Mouse (Mus musculus) liver, postnatal 0 days (tissue): ENCODE results near the gene Olfr597. TPM values are rescaled to one million over a fixed set of nuclear protein-coding genes. Genes with fewer than 3 reads are reported as not detected.
"Not testable (repeated sequence)": the region's sequence is repeated elsewhere in the genome, so short reads cannot be mapped to it uniquely, and the experiment has no call there.

ENCODE experiments used
- ATAC-seq: fragments of 200-750 bp; cut with Nextera tagmentation; 2 replicates; pipeline ENCODE4 v1.8.0; 2017; ENCODE audit warnings: mild to moderate bottlenecking, moderate library complexity
- DNase-seq: peaks from one replicate; pipeline ENCODE4 v3.0.0-alpha.2; 2016
- H3K27ac ChIP-seq: fragments of 300-500 bp; sonication (generic); 2 replicates; pipeline ENCODE4 v1.5.1; 2014; ENCODE audit warnings: antibody characterized with exemption, moderate library complexity, mild to moderate bottlenecking, low read depth
- H3K27me3 ChIP-seq: fragments of 300-500 bp; sonication (generic); 2 replicates; pipeline ENCODE4 v1.6.1; 2014; ENCODE audit warnings: low read length, control low read depth, mixed read lengths; ENCODE audit not compliant: insufficient read depth
- H3K36me3 ChIP-seq: fragments of 300-500 bp; sonication (generic); replicated peaks from 2 replicates; pipeline ENCODE4 v1.6.1; 2014; ENCODE audit warnings: mild to moderate bottlenecking, control low read depth, low read length, moderate library complexity, mixed read lengths; ENCODE audit not compliant: insufficient read depth
- H3K4me1 ChIP-seq: fragments of 300-500 bp; sonication (generic); 2 replicates; pipeline ENCODE4 v1.6.1; 2014; ENCODE audit warnings: antibody characterized with exemption, mild to moderate bottlenecking, control low read depth; ENCODE audit not compliant: insufficient read depth
- H3K4me2 ChIP-seq: fragments of 300-500 bp; sonication (generic); 2 replicates; pipeline ENCODE4 v1.6.1; 2014; ENCODE audit warnings: low read depth, mild to moderate bottlenecking, low read length, moderate library complexity, mixed read lengths
- H3K4me3 ChIP-seq: fragments of 300-500 bp; sonication (generic); 2 replicates; pipeline ENCODE4 v1.5.1; 2014; ENCODE audit warnings: low read depth, low read length
- H3K9ac ChIP-seq: fragments of 300-500 bp; sonication (generic); replicated peaks from 2 replicates; pipeline ENCODE4 v1.6.1; 2014; ENCODE audit warnings: mild to moderate bottlenecking, moderate library complexity
- H3K9me3 ChIP-seq: fragments of 300-500 bp; sonication (generic); 2 replicates; pipeline ENCODE4 v1.6.1; 2016; ENCODE audit warnings: mild to moderate bottlenecking, control low read depth, low read length, mixed read lengths
- CTCF ChIP-seq: sonication (generic); IDR thresholded peaks from 2 replicates; pipeline ENCODE4 v1.5.1; 2016; ENCODE audit warnings: antibody characterized with exemption, low read depth
- EP300 ChIP-seq: IDR thresholded peaks from 2 replicates; pipeline ENCODE4 v1.6.1; 2016; ENCODE audit warnings: antibody characterized with exemption, low read depth, mild to moderate bottlenecking
- WGBS: fragments of 180-500 bp; shearing (Covaris S2); extraction: QIAGEN DNeasy Blood & Tissue Kit; methylation state at CpG from one replicate; pipeline ENCODE4 v1.1.7; 2014; ENCODE audit not compliant: insufficient replicate concordance; 5-methylcytosine and 5-hydroxymethylcytosine counted together
- microRNA-seq: library from miRNA; unstranded; fragments of <30 nt; microRNA quantifications from one replicate; pipeline ENCODE4, GENCODE M21; 2016
- polyA plus RNA-seq: library from polyadenylated mRNA; unstranded; fragments of >200 nt; fragmentation: Nextera tagmentation; extraction: Ambion mirVana; gene quantifications from 2 replicates; pipeline ENCODE4 v1.2.1, GENCODE M21; 2015

Olfr597 gene
- polyA plus RNA-seq, result not detected in 2 replicates

DNA sequence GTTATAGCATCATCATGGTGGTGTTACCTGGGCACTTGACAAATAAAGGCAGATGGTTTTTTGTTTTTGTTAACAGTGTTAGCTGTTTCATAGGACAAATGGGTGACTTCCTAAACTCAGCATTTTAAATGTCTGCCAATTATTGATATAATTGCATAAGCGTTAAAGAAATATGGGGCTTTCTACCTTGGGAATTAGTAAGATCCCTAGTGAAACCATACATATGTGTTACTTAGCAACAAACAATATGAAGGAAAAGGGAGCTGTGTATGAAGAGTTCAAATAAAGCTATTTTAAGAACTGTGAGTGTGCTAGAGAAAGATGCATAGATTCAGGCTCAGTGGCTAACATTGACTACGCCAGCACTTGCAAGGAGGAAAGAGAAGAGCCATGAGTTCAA, at the start of gene Olfr597:
Gene Olfr597, plus strand, starts transcription at position 301 of the 400 bp plus-strand sequence.
- not testable (repeated sequence) for H3K27me3 ChIP-seq, ATAC-seq, H3K4me3 ChIP-seq, H3K27ac ChIP-seq, H3K4me2 ChIP-seq, DNase-seq, H3K9ac ChIP-seq, H3K36me3 ChIP-seq, H3K9me3 ChIP-seq, H3K4me1 ChIP-seq
- WGBS, result 73% methylated on average over 2 of the region's 2 CpGs

DNA sequence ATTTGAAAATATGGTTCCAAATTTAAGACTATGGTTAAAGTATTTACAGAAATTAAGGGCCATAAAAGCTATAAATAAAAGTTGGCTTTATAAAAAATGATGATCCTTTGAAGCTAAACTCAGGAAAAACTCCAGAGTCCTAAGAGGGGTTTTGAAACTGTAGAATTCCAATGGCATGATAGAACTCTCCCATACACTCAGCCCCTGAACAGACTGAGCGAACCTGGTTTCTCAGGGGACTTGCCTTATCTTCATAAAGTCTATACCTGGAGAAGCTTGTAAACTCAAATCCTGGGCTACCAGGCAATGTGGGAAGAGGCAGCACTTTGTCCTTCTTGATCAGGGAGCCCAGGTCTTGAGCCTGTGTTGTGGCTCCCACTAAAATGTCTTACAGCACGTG, 10.8 kb upstream of the Olfr597 start, which contains the start of gene Olfr596:
Gene Olfr596, plus strand, starts transcription at position 301 of the 400 bp plus-strand sequence.
- H3K9me3 ChIP-seq, H3K4me3 ChIP-seq, H3K4me2 ChIP-seq, H3K9ac ChIP-seq, H3K27me3 ChIP-seq, H3K4me1 ChIP-seq, H3K27ac ChIP-seq, H3K36me3 ChIP-seq, ATAC-seq, DNase-seq: not testable (repeated sequence)
- WGBS, result 75% methylated on average over 2 of the region's 2 CpGs

DNA sequence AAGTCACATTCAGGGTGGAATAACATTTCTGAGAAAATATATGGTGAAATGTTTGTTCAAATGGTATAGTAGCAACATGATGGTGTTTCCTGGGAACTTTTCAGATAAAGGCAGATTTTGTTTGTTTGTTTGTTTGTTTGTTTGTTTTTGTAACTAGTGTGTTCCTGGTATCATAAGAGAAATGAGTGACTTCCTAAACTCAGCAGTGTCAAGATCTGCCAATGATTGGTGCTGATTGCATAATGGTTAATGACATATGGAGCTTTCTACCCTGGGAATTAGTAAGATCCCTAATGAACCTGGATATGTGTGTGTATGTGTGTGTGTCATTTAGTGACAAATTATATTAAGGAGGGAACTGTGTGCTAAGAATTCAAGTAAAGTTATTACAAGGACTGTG, 7.2 kb downstream of the Olfr597 start, which contains the start of gene Olfr598:
Gene Olfr598, plus strand, starts transcription at position 301 of the 400 bp plus-strand sequence.
- no peak within 1 kb of the TSS for H3K4me3 ChIP-seq
- no peak within 1 kb of the TSS for H3K27ac ChIP-seq
- H3K9me3 ChIP-seq, result no peaks in the 10 kb centered on the region
- H3K9ac ChIP-seq, result no peak within 1 kb of the TSS
- no peaks in the 10 kb centered on the region for H3K4me1 ChIP-seq
- no peaks in the 10 kb centered on the region for H3K27me3 ChIP-seq
- H3K36me3 ChIP-seq, result no peaks in the 10 kb centered on the region
- no peak for ATAC-seq
- DNase-seq, result no peak
- H3K4me2 ChIP-seq, result no peak within 1 kb of the TSS
- TF ChIP-seq CTCF (no peak), EP300 (no peak)

DNA sequence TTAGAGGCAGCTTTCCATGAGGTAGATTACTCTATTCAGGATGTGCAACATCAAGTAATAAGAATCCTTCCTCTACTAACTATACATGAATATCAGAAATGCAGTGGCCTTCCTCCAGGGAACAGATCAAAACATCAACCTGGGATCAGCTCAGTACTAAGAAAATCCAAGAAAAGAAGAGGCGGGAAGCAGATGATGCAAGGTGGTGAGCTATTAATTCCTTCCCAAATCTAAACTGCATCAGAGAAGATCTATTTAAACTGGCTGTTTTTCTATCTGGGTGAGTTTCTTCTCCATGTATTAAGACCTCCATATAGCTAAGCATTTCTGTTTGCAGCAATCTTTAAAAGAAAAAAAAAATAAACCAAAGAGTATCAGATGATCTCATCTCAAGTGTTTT, 19.5 kb downstream of the Olfr597 start, which contains the start of gene Olfr599:
Gene Olfr599, plus strand, starts transcription at position 301 of the 400 bp plus-strand sequence.
- Histone ChIP-seq H3K4me2 (no peak within 1 kb of the TSS), H3K4me3 (no peak within 1 kb of the TSS), H3K36me3 (no peaks in the 10 kb centered on the region), H3K27me3 (no peaks in the 10 kb centered on the region), H3K9me3 (no peaks in the 10 kb centered on the region), H3K4me1 (no peaks in the 10 kb centered on the region), H3K27ac (no peak within 1 kb of the TSS), H3K9ac (no peak within 1 kb of the TSS)
- DNase-seq, result no peak
- TF ChIP-seq EP300 (no peak), CTCF (no peak)
- no peak for ATAC-seq
- 78% methylated on average over 1 of the region's 1 CpGs for WGBS

DNA sequence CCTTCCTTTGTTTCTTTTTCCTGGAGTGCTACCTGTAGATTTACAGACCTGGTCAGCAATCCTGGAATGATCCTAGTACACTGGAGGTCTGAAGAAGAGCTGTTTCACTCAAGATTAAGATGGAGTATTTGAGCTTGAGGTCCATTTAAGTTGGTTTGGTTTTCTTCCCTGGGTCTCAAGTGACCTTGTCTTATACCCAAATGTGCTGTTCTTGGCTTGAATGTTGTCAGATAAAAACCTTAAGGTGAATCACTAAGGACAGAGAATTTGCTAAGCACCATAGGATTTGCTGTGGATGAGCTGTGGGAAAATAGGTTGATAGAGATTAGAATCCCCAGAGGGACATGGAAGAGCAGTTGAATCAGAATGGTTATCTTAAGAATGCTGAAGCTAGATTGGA, 33.5 kb downstream of the Olfr597 start, which contains the start of gene Olfr600:
Gene Olfr600, minus strand, starts transcription at position 101 of the 400 bp plus-strand sequence.
- Histone ChIP-seq H3K9ac (no peak within 1 kb of the TSS), H3K27me3 (no peaks in the 10 kb centered on the region), H3K27ac (no peak within 1 kb of the TSS), H3K4me1 (no peaks in the 10 kb centered on the region), H3K9me3 (no peaks in the 10 kb centered on the region), H3K4me3 (no peak within 1 kb of the TSS), H3K4me2 (no peak within 1 kb of the TSS), H3K36me3 (no peaks in the 10 kb centered on the region)
- no peak for TF ChIP-seq CTCF
- TF ChIP-seq EP300, result no peak
- ATAC-seq (no peak), DNase-seq (no peak)

DNA sequence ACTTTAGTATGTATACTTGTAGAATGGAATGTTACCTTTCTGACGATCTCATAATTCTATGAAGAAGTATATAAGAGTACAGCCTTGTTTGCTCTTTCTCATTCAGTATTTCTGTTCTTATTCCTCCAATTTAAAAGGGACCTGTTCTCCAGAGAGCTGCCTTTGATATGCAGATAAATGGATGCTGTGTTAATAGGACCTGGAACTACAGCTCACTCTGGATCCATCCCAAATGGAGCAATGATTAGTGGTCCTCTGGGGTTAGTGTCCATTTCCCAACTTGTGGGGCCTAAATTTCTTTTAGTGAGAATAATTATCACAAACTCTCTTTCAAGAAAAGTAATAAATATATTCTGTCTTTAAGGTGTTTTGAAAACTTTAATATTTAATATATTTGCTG, 46.4 kb downstream of the Olfr597 start, which contains the start of gene Olfr601:
Gene Olfr601, minus strand, starts transcription at position 101 of the 400 bp plus-strand sequence.
- DNase-seq, result no peak
- ATAC-seq, result no peak
- WGBS, result 74% methylated on average over 1 of the region's 1 CpGs

More for the DNA sequence above, 46.4 kb downstream of the Olfr597 start, which contains the start of gene Olfr601:
- no peaks in the 10 kb centered on the region for H3K36me3 ChIP-seq
- H3K4me2 ChIP-seq, result no peak within 1 kb of the TSS
- TF ChIP-seq EP300 (no peak), CTCF (no peak)
- H3K9me3 ChIP-seq, result no peaks in the 10 kb centered on the region
- no peak within 1 kb of the TSS for H3K4me3 ChIP-seq
- H3K27ac ChIP-seq, result no peak within 1 kb of the TSS
- no peak within 1 kb of the TSS for H3K9ac ChIP-seq
- no peaks in the 10 kb centered on the region for H3K27me3 ChIP-seq
- H3K4me1 ChIP-seq, result no peaks in the 10 kb centered on the region

Small RNA genes lying within 50 kb of the gene (microRNA-seq; reads per million reads assigned to microRNA genes)
- gene Gm23550, result not detected

Other genes with a start within 250 kb of the Olfr597 start
- not detected in 2 replicates for gene Olfr584, start 234.4 kb upstream of the Olfr597 start, polyA plus RNA-seq
- gene Olfr585, start 218.6 kb upstream of the Olfr597 start, polyA plus RNA-seq, result not detected in 2 replicates
- not detected in 2 replicates for gene Olfr586, start 190.7 kb upstream of the Olfr597 start, polyA plus RNA-seq
- not detected in 2 replicates for gene Olfr588-ps1, start 175.4 kb upstream of the Olfr597 start, polyA plus RNA-seq
- gene Olfr589, start 160.0 kb upstream of the Olfr597 start, polyA plus RNA-seq, result not detected in 2 replicates
- not detected in 2 replicates for gene Olfr591, start 138.0 kb upstream of the Olfr597 start, polyA plus RNA-seq
- not detected in 2 replicates for gene Olfr592, start 131.5 kb upstream of the Olfr597 start, polyA plus RNA-seq
- gene Olfr593, start 104.5 kb upstream of the Olfr597 start, polyA plus RNA-seq, result not detected in 2 replicates
- not detected in 2 replicates for gene Olfr594, start 99.3 kb upstream of the Olfr597 start, polyA plus RNA-seq
- not detected in 2 replicates for gene Usp17ld, start 63.8 kb upstream of the Olfr597 start, polyA plus RNA-seq
- gene Olfr596, start 10.7 kb upstream of the Olfr597 start, polyA plus RNA-seq, result not detected in 2 replicates
- gene Olfr598, start 7.3 kb downstream of the Olfr597 start, polyA plus RNA-seq, result not detected in 2 replicates
- gene Olfr599, start 19.6 kb downstream of the Olfr597 start, polyA plus RNA-seq, result not detected in 2 replicates
- not detected in 2 replicates for gene Olfr600, start 33.4 kb downstream of the Olfr597 start, polyA plus RNA-seq
- not detected in 2 replicates for gene Olfr601, start 46.3 kb downstream of the Olfr597 start, polyA plus RNA-seq
- not detected in 2 replicates for gene Olfr603, start 69.9 kb downstream of the Olfr597 start, polyA plus RNA-seq
- not detected in 2 replicates for gene Usp17lc, start 98.8 kb downstream of the Olfr597 start, polyA plus RNA-seq
- gene Olfr605, start 129.1 kb downstream of the Olfr597 start, polyA plus RNA-seq, result not detected in 2 replicates
- gene Olfr606, start 132.7 kb downstream of the Olfr597 start, polyA plus RNA-seq, result not detected in 2 replicates
- gene Olfr607, start 147.8 kb downstream of the Olfr597 start, polyA plus RNA-seq, result not detected in 2 replicates
- gene Olfr608, start 153.6 kb downstream of the Olfr597 start, polyA plus RNA-seq, result not detected in 2 replicates
- not detected in 2 replicates for gene Olfr609, start 181.7 kb downstream of the Olfr597 start, polyA plus RNA-seq
- not detected in 2 replicates for gene Olfr610, start 195.8 kb downstream of the Olfr597 start, polyA plus RNA-seq
- not detected in 2 replicates for gene Olfr611, start 204.5 kb downstream of the Olfr597 start, polyA plus RNA-seq
- gene Olfr612, start 226.4 kb downstream of the Olfr597 start, polyA plus RNA-seq, result not detected in 2 replicates
- not detected in 2 replicates for gene Olfr613, start 231.8 kb downstream of the Olfr597 start, polyA plus RNA-seq
- gene Olfr615, start 239.8 kb downstream of the Olfr597 start, polyA plus RNA-seq, result not detected in 2 replicates